Mouse (Mus musculus) retina, postnatal 1 day (tissue): ENCODE measurements around the gene Rptor.

Experiments used
- DNase-seq: peaks from one replicate; pipeline ENCODE4 v3.0.0-alpha.2; 2012

The Rptor gene

DNA sequence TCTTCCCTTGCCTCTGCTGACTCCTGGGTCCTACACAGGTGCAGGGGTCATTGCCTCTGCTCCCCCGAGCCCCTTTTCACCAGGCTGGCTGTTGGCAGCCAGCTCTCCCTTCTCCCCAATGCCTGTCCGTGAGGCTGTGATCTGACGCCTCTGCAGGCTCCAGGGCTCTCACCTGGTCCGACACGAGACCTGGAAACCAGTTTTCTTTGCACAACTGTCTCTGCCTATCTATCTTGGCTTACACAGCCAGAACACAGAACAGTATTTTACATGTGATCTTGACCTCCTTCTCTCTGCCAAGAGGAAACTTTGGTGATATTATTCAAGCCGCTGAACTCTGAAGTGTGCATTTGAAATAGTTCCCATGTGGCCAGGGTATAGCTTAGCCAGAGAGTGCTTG, 151.8 kb downstream of the Rptor start:
- DNase-seq = no peak

DNA sequence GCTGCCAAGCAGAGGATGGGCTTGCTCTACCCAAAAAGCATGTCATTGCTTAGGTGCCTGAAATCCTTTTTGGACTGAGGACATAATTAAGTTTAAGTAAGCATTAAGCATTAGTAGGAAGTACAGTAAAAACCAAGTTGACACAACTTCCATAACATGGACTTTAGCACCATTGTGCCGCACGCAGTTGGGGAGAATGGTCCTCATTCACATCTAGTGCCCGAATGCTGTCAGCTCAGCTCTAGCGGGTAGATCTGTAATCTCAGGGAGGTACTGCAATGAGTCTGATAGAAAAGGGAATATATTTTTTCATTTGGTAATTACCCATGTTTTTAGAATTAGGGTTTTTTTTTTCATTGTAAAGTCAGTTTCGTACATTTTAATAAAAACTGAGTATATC, 155.5 kb downstream of the Rptor start:
- no peak for DNase-seq

- DNase-seq = no peak
These were observed 156.1 kb downstream of the Rptor start for GRCm38 (mm10) chr11:119758705-119759327.

GRCm38 (mm10) chr11:119762911-119763310, 160.2 kb downstream of the Rptor start:
- DNase-seq = no peak

DNA sequence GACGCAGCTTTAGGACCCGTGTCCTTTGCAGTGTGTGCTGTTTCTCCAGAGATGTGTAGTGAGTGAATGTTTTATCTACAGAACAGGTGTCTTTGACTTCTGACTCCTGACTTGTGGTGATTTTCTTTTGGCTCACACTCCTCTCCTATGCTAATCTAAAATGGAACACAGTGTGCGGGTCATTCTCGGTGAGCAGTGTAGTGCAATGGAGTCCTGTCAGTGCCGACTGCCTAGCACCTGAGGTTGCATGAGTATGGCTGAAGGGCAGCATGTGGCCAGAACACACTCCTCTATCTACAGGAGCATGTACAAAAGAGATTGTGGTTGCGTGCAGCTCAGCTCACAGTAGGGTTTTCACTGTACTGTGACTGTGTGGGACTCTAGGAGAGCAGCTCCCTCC, 163.3 kb downstream of the Rptor start:
- DNase-seq = no peak

DNA sequence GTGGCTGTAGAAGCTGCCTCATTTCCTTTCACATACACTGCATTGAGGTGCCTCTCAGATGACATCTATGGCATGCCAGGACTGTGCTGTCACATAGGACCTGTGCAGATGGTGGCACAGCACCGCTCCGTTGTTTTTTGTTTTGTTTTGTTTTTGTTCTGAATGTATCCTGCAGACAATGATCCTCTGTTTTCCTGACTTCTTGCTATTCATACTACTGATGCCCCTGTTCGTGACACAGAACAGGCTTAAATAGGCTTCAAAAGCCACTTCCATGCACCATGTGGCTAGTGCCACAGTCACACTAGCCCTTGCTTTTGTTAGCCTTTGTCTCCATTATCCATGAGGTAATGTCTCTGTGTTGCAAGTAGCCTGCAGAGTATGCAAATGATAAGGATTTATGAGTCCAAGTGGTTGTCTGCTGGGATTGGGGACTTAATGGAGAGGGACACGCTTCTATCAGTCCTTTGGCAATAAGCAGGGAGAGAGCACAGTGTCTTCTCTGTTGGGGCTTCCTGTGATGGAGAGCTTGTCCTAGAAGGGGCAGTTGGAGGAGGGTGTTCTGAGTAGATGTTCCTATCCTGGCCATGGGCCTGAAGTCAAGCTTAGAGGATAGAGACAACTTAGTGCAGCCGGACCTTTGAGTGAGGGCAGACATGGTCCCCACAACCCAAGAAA, 164.2 kb downstream of the Rptor start:
- no peak for DNase-seq

GRCm38 (mm10) chr11:119767525-119767924, 164.8 kb downstream of the Rptor start:
- DNase-seq = no peak

- no peak for DNase-seq
These were observed 165.8 kb downstream of the Rptor start for GRCm38 (mm10) chr11:119768511-119768910.

- DNase-seq = no peak
These were observed 167.0 kb downstream of the Rptor start for GRCm38 (mm10) chr11:119769666-119770065.

DNA sequence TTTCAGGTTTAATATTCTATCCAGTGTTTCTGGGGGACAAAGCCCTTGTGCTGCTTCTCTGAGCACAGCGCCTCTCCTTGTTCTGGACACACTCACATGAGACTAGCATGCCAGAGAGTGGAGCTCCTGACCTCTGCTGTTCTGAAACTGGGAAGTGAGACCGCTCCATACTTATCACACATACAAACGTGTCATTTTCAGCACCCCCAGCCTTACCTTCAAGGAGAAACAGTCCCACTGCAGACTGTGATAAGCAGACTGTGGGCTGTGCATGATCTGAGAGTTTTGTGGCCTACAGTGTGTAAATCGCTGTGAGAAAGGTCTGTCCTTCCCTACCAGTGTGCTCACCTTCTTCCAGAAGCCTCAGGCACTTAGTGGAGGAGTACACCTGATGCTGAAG, 168.3 kb downstream of the Rptor start:
- no peak for DNase-seq

DNA sequence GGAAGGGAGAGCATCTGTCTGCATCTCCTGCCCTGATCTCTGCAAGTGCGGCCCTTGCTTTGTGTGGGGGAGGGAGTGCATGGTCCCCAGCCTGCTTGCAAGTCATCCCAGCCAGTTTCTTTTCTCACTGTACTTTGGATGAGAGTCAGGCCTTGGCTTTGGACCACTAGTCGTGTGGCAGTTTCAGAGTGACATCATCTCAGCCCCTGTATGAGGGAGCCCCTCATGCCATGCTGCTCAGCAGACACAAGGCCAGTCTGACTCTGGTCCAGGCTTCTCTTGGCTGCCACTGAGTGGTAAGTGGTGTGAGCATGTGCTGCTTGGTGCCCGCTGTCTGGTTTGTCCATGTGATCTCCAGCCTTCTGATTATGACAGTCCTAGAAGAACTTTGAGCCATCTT, 170.2 kb downstream of the Rptor start:
- DNase-seq = no peak

- DNase-seq = no peak
These were observed 172.5 kb downstream of the Rptor start for GRCm38 (mm10) chr11:119775076-119775760.

- no peak for DNase-seq
These were observed 174.5 kb downstream of the Rptor start for GRCm38 (mm10) chr11:119777236-119777635.

DNA sequence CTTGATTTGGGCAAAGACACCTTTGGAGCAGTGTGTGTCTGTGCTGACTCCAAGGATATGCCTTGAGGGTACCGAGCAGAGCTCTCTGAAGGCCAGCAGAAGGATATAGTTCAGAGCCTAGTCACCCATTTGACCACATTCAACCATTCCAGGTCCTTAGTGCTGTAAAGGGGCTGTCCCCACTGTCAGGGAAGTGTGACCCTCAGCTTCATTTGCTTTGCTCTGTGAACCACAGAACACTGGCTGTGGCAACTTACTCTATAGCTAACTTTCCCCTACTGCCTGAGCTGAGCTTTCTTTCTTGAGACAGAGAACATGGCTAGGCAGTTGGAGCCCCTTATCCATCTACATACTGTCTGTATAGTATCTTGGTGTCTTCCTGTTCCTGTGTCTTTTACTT, 175.2 kb downstream of the Rptor start:
- no peak for DNase-seq

GRCm38 (mm10) chr11:119780290-119780689, 177.6 kb downstream of the Rptor start:
- no peak for DNase-seq

GRCm38 (mm10) chr11:119781165-119781564, 178.5 kb downstream of the Rptor start:
- DNase-seq = no peak

GRCm38 (mm10) chr11:119781726-119782125, 179.0 kb downstream of the Rptor start:
- DNase-seq = no peak

GRCm38 (mm10) chr11:119783653-119784052, 180.9 kb downstream of the Rptor start:
- DNase-seq = no peak

- DNase-seq = no peak
These were observed 182.1 kb downstream of the Rptor start for GRCm38 (mm10) chr11:119784672-119785341.

DNA sequence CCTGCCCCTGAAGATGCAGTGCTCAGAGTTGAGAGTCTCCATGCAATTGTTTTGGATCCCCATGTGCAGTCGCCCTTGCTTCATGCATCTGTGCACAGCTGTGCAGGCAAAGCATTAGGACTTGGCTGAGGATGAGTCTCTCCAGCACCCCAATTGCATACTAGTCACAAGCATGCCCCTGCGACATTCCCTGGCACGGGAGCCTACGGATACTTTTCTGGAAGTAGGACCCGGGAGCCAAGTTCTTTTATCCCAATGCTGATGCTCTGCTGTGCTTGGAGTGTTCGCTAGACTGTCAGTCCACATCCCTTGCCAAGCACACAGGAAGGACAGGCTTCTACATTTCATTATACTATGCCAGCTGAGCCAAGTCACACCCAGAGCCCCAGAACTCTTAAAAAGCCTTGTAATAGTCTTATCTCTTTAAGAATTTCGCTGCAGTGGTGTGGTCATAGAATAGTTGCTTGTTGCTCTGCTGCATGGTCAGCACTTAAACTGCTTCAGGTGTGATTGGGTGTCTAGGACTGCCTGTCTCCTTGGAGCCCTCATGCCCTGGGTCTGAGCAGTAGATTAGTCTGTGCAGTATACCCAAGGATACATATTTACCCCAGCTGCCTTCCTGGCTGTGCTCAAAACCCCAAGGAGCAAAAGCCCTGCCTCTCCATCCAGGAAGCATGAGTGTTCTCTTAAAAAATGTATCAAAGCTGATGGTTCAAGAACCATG, 183.1 kb downstream of the Rptor start:
- DNase-seq = no peak

DNA sequence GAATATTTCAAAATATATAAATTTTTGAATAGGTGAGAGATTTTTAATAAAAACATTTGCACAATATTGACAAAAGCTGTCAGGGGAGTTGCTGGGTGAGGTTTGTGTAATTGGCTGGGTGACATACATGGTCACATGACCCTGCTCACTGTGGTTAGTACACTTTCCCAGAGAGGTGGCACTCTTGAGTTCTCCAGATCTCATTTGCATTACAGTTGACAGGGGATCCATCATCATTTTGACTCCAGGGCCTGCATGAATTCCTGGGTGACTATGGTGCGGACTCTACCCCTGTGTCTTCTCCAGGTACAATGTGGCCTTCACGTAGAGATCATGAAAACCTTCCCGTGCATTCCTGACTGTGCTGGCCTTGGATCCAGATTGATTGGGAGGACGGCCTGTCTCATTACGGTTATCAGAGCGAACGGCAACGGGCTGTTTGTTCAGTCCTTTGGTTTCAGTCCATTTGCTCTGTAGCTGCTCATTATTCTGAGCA, 183.7 kb downstream of the Rptor start:
- no peak for DNase-seq

- DNase-seq = no peak
These were observed 185.8 kb downstream of the Rptor start for GRCm38 (mm10) chr11:119788488-119788887.
